Mouse (Mus musculus): Measurements from ENCODE around the gene Gm21915. TPM values are rescaled to one million over a fixed set of nuclear protein-coding genes. Genes with fewer than 3 reads are reported as not detected.
A peak's percentile ranks its signal among the peaks of the same experiment; 100 is the strongest.

Gene Gm21915
- polyA plus RNA-seq, 1 experiment from 2014 or later: not detected

GRCm38 (mm10) chr9:40678653-40679052 is 8.2 kb downstream of the Gm21915 start:
- no peak overlapping the region for H3K4me3 ChIP-seq
- no peak for ATAC-seq (ENCODE audit: low FRiP score, low read depth)
- 79% methylated on average over 4 of the region's 4 CpGs for WGBS
- H3K27ac ChIP-seq (replicated peaks): no peak overlapping the region
- H3K4me1 ChIP-seq (replicated peaks): peaks cover 3% of the 10 kb centered on the region; the same call in 1 of the 2 replicates
- no peak overlapping the region for H3K9ac ChIP-seq
- no peaks in the 10 kb centered on the region for H3K27me3 ChIP-seq
- H3K4me2 ChIP-seq: no peak overlapping the region
- H3K9me3 ChIP-seq: no peaks in the 10 kb centered on the region
- H3K36me3 ChIP-seq: no peaks in the 10 kb centered on the region

- Histone ChIP-seq H3K4me1 (replicated peaks) (peaks cover 35% of the 10 kb centered on the region), H3K9ac (peak within 1 kb of the TSS; percentile 89), H3K36me3 (no peaks in the 10 kb centered on the region), H3K9me3 (no peaks in the 10 kb centered on the region), H3K27me3 (no peaks in the 10 kb centered on the region), H3K4me3 (peak within 1 kb of the TSS; percentile 89), H3K27ac (replicated peaks) (peak within 1 kb of the TSS; percentile 95), H3K4me2 (peak within 1 kb of the TSS; percentile 92)
- WGBS: under 1% methylated on average over 49 of the region's 53 CpGs
- ATAC-seq (ENCODE audit: low FRiP score, low read depth): peak; percentile 74
These were observed 15.5 kb downstream of the Gm21915 start, which contains the start of gene Clmp for GRCm38 (mm10) chr9:40685801-40686420. Clmp (plus strand) TSS chr9:40685962.

- Histone ChIP-seq H3K4me1 (replicated peaks) (peaks cover 35% of the 10 kb centered on the region), H3K4me2 (peak overlapping the region; percentile 92), H3K4me3 (peak overlapping the region; percentile 89), H3K9ac (peak overlapping the region; percentile 89), H3K27ac (replicated peaks) (peak overlapping the region; percentile 95), H3K9me3 (no peaks in the 10 kb centered on the region), H3K36me3 (no peaks in the 10 kb centered on the region), H3K27me3 (no peaks in the 10 kb centered on the region)
- under 1% methylated on average over 23 of the region's 23 CpGs for WGBS
- ATAC-seq (ENCODE audit: low FRiP score, low read depth): peak; percentile 69
These were observed 16.0 kb downstream of the Gm21915 start for GRCm38 (mm10) chr9:40686421-40686899.

GRCm38 (mm10) chr9:40687053-40687452 is 16.6 kb downstream of the Gm21915 start:
- no peaks in the 10 kb centered on the region for H3K27me3 ChIP-seq
- peak; percentile 16; the same call in 1 of the 2 replicates for ATAC-seq (ENCODE audit: low FRiP score, low read depth)
- no peaks in the 10 kb centered on the region for H3K36me3 ChIP-seq
- peak overlapping the region; percentile 92 for H3K4me2 ChIP-seq
- WGBS: 31% methylated on average over 5 of the region's 5 CpGs
- H3K27ac ChIP-seq (replicated peaks): peak overlapping the region; percentile 95
- H3K4me3 ChIP-seq: peak overlapping the region; percentile 89
- H3K9me3 ChIP-seq: no peaks in the 10 kb centered on the region
- peaks cover 37% of the 10 kb centered on the region for H3K4me1 ChIP-seq (replicated peaks)
- peak overlapping the region; percentile 89 for H3K9ac ChIP-seq

GRCm38 (mm10) chr9:40687553-40687952 is 17.1 kb downstream of the Gm21915 start:
- Histone ChIP-seq H3K9me3 (no peaks in the 10 kb centered on the region), H3K4me3 (peak overlapping the region; percentile 89), H3K27me3 (no peaks in the 10 kb centered on the region), H3K4me1 (replicated peaks) (peaks cover 42% of the 10 kb centered on the region), H3K4me2 (peak overlapping the region; percentile 92), H3K36me3 (no peaks in the 10 kb centered on the region), H3K9ac (peak overlapping the region; percentile 89), H3K27ac (replicated peaks) (peak overlapping the region; percentile 95)
- no peak for ATAC-seq (ENCODE audit: low FRiP score, low read depth)
- WGBS: 37% methylated on average over 3 of the region's 3 CpGs

- 91% methylated on average over 7 of the region's 7 CpGs for WGBS
- ATAC-seq (ENCODE audit: low FRiP score, low read depth): no peak
- Histone ChIP-seq H3K27me3 (no peaks in the 10 kb centered on the region), H3K4me3 (no peak overlapping the region), H3K27ac (replicated peaks) (no peak overlapping the region), H3K9ac (no peak overlapping the region), H3K9me3 (no peaks in the 10 kb centered on the region), H3K4me2 (no peak overlapping the region), H3K4me1 (replicated peaks) (peaks cover 66% of the 10 kb centered on the region), H3K36me3 (no peaks in the 10 kb centered on the region)
These were observed 20.1 kb downstream of the Gm21915 start for GRCm38 (mm10) chr9:40690511-40690910.

GRCm38 (mm10) chr9:40693026-40693425 is 22.6 kb downstream of the Gm21915 start:
- no peaks in the 10 kb centered on the region for H3K9me3 ChIP-seq
- no peak for ATAC-seq (ENCODE audit: low FRiP score, low read depth)
- no peak overlapping the region for H3K9ac ChIP-seq
- no peak overlapping the region for H3K4me3 ChIP-seq
- H3K27me3 ChIP-seq: no peaks in the 10 kb centered on the region
- H3K36me3 ChIP-seq: no peaks in the 10 kb centered on the region
- peak overlapping the region; percentile 60 for H3K27ac ChIP-seq (replicated peaks)
- WGBS: 24% methylated on average over 3 of the region's 3 CpGs
- H3K4me1 ChIP-seq (replicated peaks): peaks cover 51% of the 10 kb centered on the region
- H3K4me2 ChIP-seq: no peak overlapping the region

GRCm38 (mm10) chr9:40693768-40694167 is 23.4 kb downstream of the Gm21915 start:
- Histone ChIP-seq H3K4me2 (no peak overlapping the region), H3K27ac (replicated peaks) (peak overlapping the region; percentile 60), H3K4me1 (replicated peaks) (peaks cover 44% of the 10 kb centered on the region), H3K9ac (no peak overlapping the region), H3K4me3 (no peak overlapping the region), H3K27me3 (no peaks in the 10 kb centered on the region), H3K36me3 (no peaks in the 10 kb centered on the region), H3K9me3 (no peaks in the 10 kb centered on the region)
- ATAC-seq (ENCODE audit: low FRiP score, low read depth): 0 out of 2 replicates have a peak, but pooled peaks have one; percentile 42
- WGBS: 30% methylated on average over 5 of the region's 5 CpGs

GRCm38 (mm10) chr9:40694284-40694683 is 23.9 kb downstream of the Gm21915 start:
- no peaks in the 10 kb centered on the region for H3K27me3 ChIP-seq
- H3K36me3 ChIP-seq: no peaks in the 10 kb centered on the region
- H3K4me1 ChIP-seq (replicated peaks): peaks cover 39% of the 10 kb centered on the region
- ATAC-seq (ENCODE audit: low FRiP score, low read depth): peak; percentile 36; the same call in 1 of the 2 replicates
- H3K9me3 ChIP-seq: no peaks in the 10 kb centered on the region
- no peak overlapping the region for H3K9ac ChIP-seq
- H3K27ac ChIP-seq (replicated peaks): peak overlapping the region; percentile 60
- 60% methylated on average over 12 of the region's 12 CpGs for WGBS
- no peak overlapping the region for H3K4me2 ChIP-seq
- no peak overlapping the region for H3K4me3 ChIP-seq

GRCm38 (mm10) chr9:40696086-40696485 is 25.7 kb downstream of the Gm21915 start:
- WGBS: 87% methylated on average over 4 of the region's 4 CpGs
- H3K4me2 ChIP-seq: no peak overlapping the region
- no peaks in the 10 kb centered on the region for H3K27me3 ChIP-seq
- H3K4me1 ChIP-seq (replicated peaks): peaks cover 36% of the 10 kb centered on the region
- no peaks in the 10 kb centered on the region for H3K36me3 ChIP-seq
- H3K9me3 ChIP-seq: no peaks in the 10 kb centered on the region
- H3K9ac ChIP-seq: no peak overlapping the region
- ATAC-seq (ENCODE audit: low FRiP score, low read depth): no peak
- H3K27ac ChIP-seq (replicated peaks): no peak overlapping the region
- no peak overlapping the region for H3K4me3 ChIP-seq

- no peaks in the 10 kb centered on the region for H3K36me3 ChIP-seq
- H3K4me3 ChIP-seq: no peak overlapping the region
- no peaks in the 10 kb centered on the region for H3K9me3 ChIP-seq
- no peaks in the 10 kb centered on the region for H3K27me3 ChIP-seq
- WGBS: 90% methylated on average over 3 of the region's 3 CpGs
- no peak overlapping the region for H3K27ac ChIP-seq (replicated peaks)
- no peak overlapping the region for H3K9ac ChIP-seq
- peaks cover 13% of the 10 kb centered on the region for H3K4me1 ChIP-seq (replicated peaks)
- no peak for ATAC-seq (ENCODE audit: low FRiP score, low read depth)
- H3K4me2 ChIP-seq: no peak overlapping the region
These were observed 28.8 kb downstream of the Gm21915 start for GRCm38 (mm10) chr9:40699194-40699593.

GRCm38 (mm10) chr9:40700253-40700652 is 29.8 kb downstream of the Gm21915 start:
- no peak overlapping the region for H3K4me3 ChIP-seq
- 88% methylated on average over 5 of the region's 5 CpGs for WGBS
- no peak overlapping the region for H3K27ac ChIP-seq (replicated peaks)
- H3K9me3 ChIP-seq: no peaks in the 10 kb centered on the region
- H3K4me2 ChIP-seq: no peak overlapping the region
- peaks cover 7% of the 10 kb centered on the region for H3K4me1 ChIP-seq (replicated peaks)
- no peaks in the 10 kb centered on the region for H3K27me3 ChIP-seq
- no peak for ATAC-seq (ENCODE audit: low FRiP score, low read depth)
- no peak overlapping the region for H3K9ac ChIP-seq
- H3K36me3 ChIP-seq: no peaks in the 10 kb centered on the region
